Mouse (Mus musculus): Measurements from ENCODE around the gene Mrpl28. TPM values are rescaled to one million over a fixed set of nuclear protein-coding genes. Genes with fewer than 3 reads are reported as not detected.

Gene Mrpl28
- total RNA-seq (2023; ENCODE audit: inconsistent age), result 42.4 to 57.1 TPM (median 53.7 TPM) in 4 replicates

DNA sequence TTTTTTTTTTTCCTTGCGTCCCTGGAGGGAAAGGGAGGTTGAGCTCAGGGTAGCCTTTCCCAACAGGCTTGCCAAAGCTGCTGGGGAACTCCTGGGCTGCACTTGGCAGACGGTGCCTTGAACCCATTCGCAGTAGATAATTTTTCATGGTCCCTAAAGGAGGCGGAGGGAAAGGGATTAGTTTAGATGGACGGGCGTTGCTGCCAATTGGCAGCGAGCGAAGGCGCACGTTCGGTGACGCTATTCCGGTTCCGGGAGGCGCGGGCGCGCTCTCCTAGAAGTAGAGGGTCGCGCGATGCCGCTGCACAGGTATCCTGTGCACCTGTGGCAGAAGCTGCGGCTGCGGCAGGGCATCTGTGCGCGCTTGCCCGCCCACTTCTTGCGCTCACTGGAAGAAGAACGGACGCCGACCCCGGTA is at the start of gene Mrpl28:
Gene Mrpl28 (plus strand): TSS at position 234 of the 418 bp plus-strand sequence.

DNA sequence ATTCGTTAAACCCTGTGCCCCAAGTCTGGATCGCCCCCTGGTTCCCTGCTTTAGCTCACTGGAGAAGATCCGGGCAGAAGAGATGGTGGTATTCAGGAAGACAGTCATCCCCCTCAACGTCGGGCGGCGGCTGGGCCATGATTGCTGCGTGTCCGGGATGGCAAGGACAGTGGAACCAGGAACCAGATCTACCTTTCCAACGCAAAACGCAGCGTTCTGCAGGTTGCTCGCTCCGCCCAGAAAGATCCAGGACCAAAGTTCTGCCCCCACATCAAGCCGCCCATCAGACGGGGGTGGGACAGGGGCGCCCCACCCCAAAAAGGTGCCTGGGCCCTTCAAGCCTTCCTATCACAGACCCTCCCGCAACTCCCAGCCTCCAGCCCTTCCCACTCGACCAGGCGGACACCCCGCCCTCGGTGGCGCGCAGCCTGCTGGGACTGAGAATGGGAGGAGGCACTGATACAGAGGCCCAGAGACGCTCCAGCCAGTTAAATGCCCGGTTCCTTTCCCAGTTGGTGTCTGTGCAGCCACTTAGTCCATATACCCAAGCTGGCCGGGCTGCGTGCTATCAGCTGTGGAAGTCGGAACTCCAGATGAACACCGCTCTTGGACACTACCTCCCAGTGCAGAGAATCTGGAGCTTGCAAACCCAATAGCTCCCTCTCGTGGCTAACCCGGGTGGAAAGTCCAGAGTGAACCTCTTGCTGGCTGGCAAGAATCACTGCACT is 33.2 kb upstream of the Mrpl28 start, which contains the start of gene Decr2:
Gene Decr2 (minus strand): TSS at position 433 of the 728 bp plus-strand sequence.

DNA sequence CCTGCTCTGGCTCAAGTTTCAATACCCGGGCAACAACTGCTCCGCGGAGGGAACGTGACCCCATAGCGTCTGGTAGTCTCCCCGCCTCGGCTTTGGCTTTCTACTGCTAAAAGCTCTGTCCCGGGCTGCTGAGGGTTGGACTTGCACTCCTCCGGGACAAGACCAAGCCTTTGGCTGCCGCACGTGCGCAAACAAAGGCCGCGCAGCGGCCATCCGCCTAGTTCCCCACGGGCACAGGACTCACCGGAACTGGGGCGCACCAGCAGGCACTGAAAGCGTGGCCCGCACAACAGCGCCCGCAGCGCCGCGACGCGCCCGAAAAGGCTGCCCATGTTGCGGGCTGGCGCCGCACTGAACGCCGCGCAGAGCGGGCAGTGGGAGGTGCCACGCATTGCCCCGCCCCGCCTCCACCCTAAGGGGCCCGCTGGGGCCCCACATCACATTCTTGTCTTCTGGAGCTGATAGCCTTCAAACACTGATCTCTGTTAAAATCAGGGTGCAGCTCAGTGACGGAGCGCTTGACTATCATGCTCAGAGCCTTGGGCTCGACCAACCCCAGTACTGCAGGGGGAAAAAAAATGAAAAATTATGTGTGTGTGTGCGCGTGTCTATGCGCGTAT is 28.1 kb upstream of the Mrpl28 start, which contains the start of gene Nme4:
Gene Nme4 (minus strand): TSS at position 482 of the 620 bp plus-strand sequence.

DNA sequence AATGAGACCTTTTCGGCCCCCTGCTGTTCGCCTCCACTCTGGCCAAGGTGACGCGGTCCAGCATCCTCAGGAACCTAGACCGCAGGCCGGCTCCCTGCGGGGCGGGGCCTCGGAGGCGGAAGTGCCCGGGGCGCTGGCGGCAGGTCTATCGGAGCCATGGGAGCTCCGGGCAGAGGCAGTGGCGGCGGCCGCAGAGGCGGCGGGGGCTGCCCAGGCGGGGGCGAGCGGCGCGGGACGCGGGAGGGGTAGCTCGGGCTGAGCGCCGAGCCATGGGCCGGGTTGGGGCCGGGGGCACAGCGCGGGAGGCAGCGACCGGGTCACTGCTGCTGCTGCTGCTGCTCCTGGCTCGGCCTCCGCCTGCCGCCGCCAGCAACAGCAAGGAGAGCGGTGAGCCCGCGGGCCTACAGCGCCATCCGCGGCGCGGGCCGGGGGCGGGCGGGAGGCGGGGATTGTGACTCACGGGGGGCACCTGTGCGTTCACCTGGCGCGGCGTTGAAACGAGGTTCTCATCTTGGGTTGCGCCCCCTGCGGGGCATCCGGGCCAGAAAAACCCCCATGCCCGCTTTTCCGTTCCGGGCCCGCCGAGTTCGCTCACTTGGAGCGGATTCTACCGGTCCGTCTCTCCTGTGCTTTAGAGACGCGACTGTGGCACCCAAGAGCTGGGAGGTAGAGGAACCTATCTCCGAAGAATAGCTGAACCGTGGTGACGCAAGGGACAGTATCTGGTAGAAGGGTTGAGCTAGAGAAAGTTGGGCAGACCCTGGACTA is 9.9 kb upstream of the Mrpl28 start, which contains the start of gene Tmem8:
Gene Tmem8 (plus strand): TSS at position 119 of the 768 bp plus-strand sequence.

DNA sequence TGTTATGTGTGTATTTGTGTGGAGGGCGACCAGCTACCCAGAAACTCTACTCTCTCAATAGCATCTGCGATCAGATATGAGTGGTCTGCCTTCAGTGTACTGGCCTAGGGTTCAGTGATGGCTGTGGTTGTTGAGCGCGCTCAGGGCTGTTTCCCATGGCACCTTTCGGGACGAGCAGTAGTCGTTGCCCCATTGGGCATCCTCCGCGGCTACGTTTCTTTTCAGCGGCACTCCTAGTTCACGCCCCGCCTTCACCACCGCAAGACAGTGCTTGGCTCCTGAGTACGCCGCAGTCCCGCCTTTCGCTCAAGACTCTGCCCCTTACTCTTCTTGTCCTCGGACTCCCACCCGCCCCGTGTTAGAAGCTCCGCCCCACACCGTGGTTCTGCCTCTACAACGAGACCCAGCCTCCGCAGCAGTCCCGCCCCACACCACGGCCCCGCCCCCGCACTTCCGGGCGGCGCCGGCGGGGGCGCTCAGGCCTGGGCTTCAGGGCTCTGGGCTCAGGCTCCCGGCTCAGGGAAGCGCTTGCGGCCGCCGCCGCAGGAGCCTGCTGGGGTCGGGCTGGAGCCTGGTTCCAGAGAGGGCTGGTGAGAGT is 15.0 kb downstream of the Mrpl28 start, which contains the start of gene Axin1:
Gene Axin1 (plus strand): TSS at position 450 of the 598 bp plus-strand sequence.

Other genes starting within 250 kb of the Mrpl28 start
- 24.4 to 27.9 TPM (median 26.1 TPM) in 4 replicates for gene Mettl26, start 248.4 kb upstream of the Mrpl28 start, total RNA-seq (2023; ENCODE audit: inconsistent age)
- gene Wfikkn1, start 242.6 kb upstream of the Mrpl28 start, total RNA-seq (2023; ENCODE audit: inconsistent age), result 5.7 to 6.6 TPM (median 6.0 TPM) in 4 replicates
- 20.9 to 25.3 TPM (median 23.0 TPM) in 4 replicates for gene Rab40c, start 203.8 kb upstream of the Mrpl28 start, total RNA-seq (2023; ENCODE audit: inconsistent age)
- gene Pigq, start 178.6 kb upstream of the Mrpl28 start, total RNA-seq (2023; ENCODE audit: inconsistent age), result 75.7 to 84.9 TPM (median 77.1 TPM) in 4 replicates
- not detected in 4 replicates for gene Nhlrc4, start 178.5 kb upstream of the Mrpl28 start, total RNA-seq (2023; ENCODE audit: inconsistent age)
- 0.21 TPM in 1 of 4 replicates, not detected in the others for gene A930017K11Rik, start 170.9 kb upstream of the Mrpl28 start, total RNA-seq (2023; ENCODE audit: inconsistent age)
- gene Capn15, start 137.7 kb upstream of the Mrpl28 start, total RNA-seq (2023; ENCODE audit: inconsistent age), result 35.7 to 39.1 TPM (median 38.2 TPM) in 4 replicates
- 9.1 to 12.2 TPM (median 10.4 TPM) in 4 replicates for gene Rab11fip3, start 53.9 kb upstream of the Mrpl28 start, total RNA-seq (2023; ENCODE audit: inconsistent age)
- 4.8 to 6.3 TPM (median 5.3 TPM) in 4 replicates for gene Decr2, start 33.2 kb upstream of the Mrpl28 start, total RNA-seq (2023; ENCODE audit: inconsistent age)
- gene Nme4, start 27.9 kb upstream of the Mrpl28 start, total RNA-seq (2023; ENCODE audit: inconsistent age), result 0.72 to 1.2 TPM (median 1.0 TPM) in 4 replicates
- 21.2 to 26.2 TPM (median 23.0 TPM) in 4 replicates for gene Tmem8, start 10.2 kb upstream of the Mrpl28 start, total RNA-seq (2023; ENCODE audit: inconsistent age)
- gene Axin1, start 15.2 kb downstream of the Mrpl28 start, total RNA-seq (2023; ENCODE audit: inconsistent age), result 82.1 to 86.8 TPM (median 85.6 TPM) in 4 replicates
- not detected in 4 replicates for gene Pdia2, start 75.6 kb downstream of the Mrpl28 start, total RNA-seq (2023; ENCODE audit: inconsistent age)
- gene Rgs11, start 79.5 kb downstream of the Mrpl28 start, total RNA-seq (2023; ENCODE audit: inconsistent age), result 0.90 to 4.4 TPM (median 2.1 TPM) in 4 replicates
- gene Arhgdig, start 84.3 kb downstream of the Mrpl28 start, total RNA-seq (2023; ENCODE audit: inconsistent age), result not detected in 4 replicates
- gene Fam234a, start 120.7 kb downstream of the Mrpl28 start, total RNA-seq (2023; ENCODE audit: inconsistent age), result 15.1 to 23.8 TPM (median 16.9 TPM) in 4 replicates
- gene Luc7l, start 129.4 kb downstream of the Mrpl28 start, total RNA-seq (2023; ENCODE audit: inconsistent age), result 83.4 to 100 TPM (median 90.9 TPM) in 4 replicates

All from B cell, adult (primary cell).